Mouse (Mus musculus): ENCODE measurements at regions not wholly inside any gene's neighbourhood (a gene's known extent, or its start where the extent isn't known, plus 50 kb on each side); places are given as distances from the start of the nearest gene placed in this dataset.

DNA sequence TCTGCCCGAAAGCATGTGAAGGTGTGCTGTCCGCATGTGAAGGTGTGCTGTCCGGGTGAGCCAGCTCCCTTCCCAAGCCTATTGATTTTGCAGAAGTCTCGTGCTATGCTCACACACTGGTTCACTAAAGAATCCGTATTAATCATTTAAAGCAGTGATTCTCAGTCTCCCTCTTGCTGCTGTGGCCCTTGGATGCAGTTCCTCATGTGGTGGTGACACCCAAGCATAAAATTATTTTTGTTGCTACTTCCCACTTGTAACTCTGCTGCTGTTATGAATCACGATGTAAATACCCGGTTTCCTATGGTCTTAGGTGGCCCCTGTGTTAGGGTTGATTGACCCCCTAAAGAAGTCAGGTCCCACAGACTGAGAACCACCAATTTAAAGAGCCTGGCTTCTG lies 55.7 kb upstream of the Emb start:
- Histone ChIP-seq H3K36me3 (no peaks in the 10 kb centered on the region), H3K27me3 (no peaks in the 10 kb centered on the region), H3K27ac (no peak overlapping the region), H3K4me1 (no peaks in the 10 kb centered on the region), H3K4me3 (no peak overlapping the region), H3K9me3 (no peaks in the 10 kb centered on the region), H3K9ac (no peak overlapping the region), H3K4me2 (no peak overlapping the region)
- no peak for ATAC-seq (ENCODE audit: insufficient number of reproducible peaks, insufficient read depth, low FRiP score, low TSS enrichment, low read depth)
- WGBS: 91% methylated on average over 7 of the region's 7 CpGs

DNA sequence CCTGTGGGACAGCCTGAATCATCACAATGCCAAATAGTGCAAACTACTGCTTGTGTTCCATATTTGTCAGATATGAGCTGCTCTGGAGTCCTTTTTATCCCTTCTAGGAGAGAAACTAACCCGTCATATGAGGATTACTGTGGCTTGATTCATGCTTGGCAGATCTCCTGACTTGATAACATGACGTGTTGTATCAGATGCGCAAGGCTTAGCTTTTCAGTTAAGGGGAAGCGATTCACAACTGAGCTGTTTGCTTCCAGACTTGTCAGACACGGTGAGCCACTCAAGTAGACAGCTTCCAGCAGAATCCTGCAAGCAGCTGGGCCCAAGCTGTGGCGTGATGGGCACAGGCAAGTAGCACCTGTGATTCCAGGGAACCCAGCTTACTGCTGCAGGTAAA lies 64.5 kb upstream of the Emb start:
- H3K4me2 ChIP-seq: no peak overlapping the region
- H3K4me1 ChIP-seq: no peaks in the 10 kb centered on the region
- 51% methylated on average over 6 of the region's 6 CpGs for WGBS
- H3K4me3 ChIP-seq: no peak overlapping the region
- no peaks in the 10 kb centered on the region for H3K27me3 ChIP-seq
- no peaks in the 10 kb centered on the region for H3K9me3 ChIP-seq
- H3K27ac ChIP-seq: no peak overlapping the region
- no peak overlapping the region for H3K9ac ChIP-seq
- no peak for ATAC-seq (ENCODE audit: insufficient number of reproducible peaks, insufficient read depth, low FRiP score, low TSS enrichment, low read depth)
- H3K36me3 ChIP-seq: no peaks in the 10 kb centered on the region

DNA sequence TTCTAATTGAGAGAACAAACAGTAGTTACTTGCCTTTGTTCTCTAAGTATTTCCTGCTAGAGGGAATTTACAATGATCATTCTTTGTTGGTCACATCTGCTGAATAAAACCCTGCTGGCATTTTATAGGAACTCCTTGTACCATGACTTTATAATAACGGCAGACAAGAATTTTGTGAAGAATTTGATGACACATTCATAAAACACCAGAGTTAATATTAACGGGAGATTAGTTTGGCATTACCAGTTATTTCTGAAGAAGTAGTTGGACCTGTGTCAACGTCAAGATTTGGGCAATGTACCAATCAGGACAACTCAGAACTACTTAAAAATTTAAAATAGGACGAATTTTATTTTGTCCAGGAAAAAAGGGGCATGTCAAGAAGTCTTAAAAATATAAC lies 65.1 kb upstream of the Emb start:
- H3K9me3 ChIP-seq: no peaks in the 10 kb centered on the region
- no peaks in the 10 kb centered on the region for H3K4me1 ChIP-seq
- no peak for ATAC-seq (ENCODE audit: insufficient number of reproducible peaks, insufficient read depth, low FRiP score, low TSS enrichment, low read depth)
- no peak overlapping the region for H3K27ac ChIP-seq
- H3K9ac ChIP-seq: no peak overlapping the region
- no peaks in the 10 kb centered on the region for H3K27me3 ChIP-seq
- H3K4me2 ChIP-seq: no peak overlapping the region
- no peak overlapping the region for H3K4me3 ChIP-seq
- no peaks in the 10 kb centered on the region for H3K36me3 ChIP-seq
- 76% methylated on average over 4 of the region's 4 CpGs for WGBS

DNA sequence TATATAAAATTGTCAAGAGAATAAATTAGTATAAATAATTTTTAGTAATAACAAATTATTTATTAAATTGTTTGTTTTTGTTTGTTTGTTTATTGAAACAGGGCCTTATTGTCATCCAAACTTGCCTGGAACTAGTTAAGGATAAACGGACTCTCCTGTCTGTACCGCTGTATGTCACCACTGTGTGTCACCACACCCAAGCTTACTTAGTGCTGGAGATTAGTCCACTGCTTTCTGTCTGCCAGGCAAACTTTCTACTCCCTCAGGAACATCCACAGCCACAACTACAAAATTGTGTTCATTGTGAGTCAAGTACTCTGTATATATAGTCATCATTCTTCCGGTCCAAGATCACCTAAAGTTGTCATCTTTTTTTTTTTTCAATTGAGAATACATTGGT lies 74.0 kb upstream of the Emb start:
- no peaks in the 10 kb centered on the region for H3K9me3 ChIP-seq
- no peak for ATAC-seq (ENCODE audit: insufficient number of reproducible peaks, insufficient read depth, low FRiP score, low TSS enrichment, low read depth)
- H3K27me3 ChIP-seq: no peaks in the 10 kb centered on the region
- H3K4me2 ChIP-seq: no peak overlapping the region
- no peak overlapping the region for H3K27ac ChIP-seq
- H3K4me3 ChIP-seq: no peak overlapping the region
- no peaks in the 10 kb centered on the region for H3K4me1 ChIP-seq
- no peak overlapping the region for H3K9ac ChIP-seq
- H3K36me3 ChIP-seq: no peaks in the 10 kb centered on the region
- WGBS: 78% methylated on average over 3 of the region's 3 CpGs

DNA sequence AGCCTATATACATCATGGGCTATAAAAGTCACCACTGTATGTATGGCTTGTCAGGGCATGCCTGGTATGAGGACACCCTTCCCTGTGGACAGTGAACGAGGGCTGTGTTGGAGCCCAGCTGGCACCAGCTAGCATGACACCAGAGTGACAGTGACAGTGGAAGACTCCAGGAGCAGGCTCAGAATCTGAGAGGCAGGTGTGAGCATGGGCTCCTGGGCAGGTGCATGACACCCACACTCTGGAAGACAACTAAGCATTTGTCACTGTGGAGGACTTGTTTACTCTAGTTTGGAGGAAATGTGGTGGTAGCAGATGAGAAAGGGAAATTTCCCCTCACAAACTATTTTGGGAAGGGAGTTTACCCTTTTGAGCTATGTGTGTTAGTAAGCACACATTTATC lies 76.2 kb upstream of the Emb start:
- no peak overlapping the region for H3K4me2 ChIP-seq
- no peaks in the 10 kb centered on the region for H3K9me3 ChIP-seq
- no peak for ATAC-seq (ENCODE audit: insufficient number of reproducible peaks, insufficient read depth, low FRiP score, low TSS enrichment, low read depth)
- no peak overlapping the region for H3K9ac ChIP-seq
- H3K36me3 ChIP-seq: no peaks in the 10 kb centered on the region
- H3K27me3 ChIP-seq: no peaks in the 10 kb centered on the region
- no peak overlapping the region for H3K4me3 ChIP-seq
- WGBS: 54% methylated on average over 1 of the region's 1 CpGs
- no peak overlapping the region for H3K27ac ChIP-seq
- no peaks in the 10 kb centered on the region for H3K4me1 ChIP-seq

DNA sequence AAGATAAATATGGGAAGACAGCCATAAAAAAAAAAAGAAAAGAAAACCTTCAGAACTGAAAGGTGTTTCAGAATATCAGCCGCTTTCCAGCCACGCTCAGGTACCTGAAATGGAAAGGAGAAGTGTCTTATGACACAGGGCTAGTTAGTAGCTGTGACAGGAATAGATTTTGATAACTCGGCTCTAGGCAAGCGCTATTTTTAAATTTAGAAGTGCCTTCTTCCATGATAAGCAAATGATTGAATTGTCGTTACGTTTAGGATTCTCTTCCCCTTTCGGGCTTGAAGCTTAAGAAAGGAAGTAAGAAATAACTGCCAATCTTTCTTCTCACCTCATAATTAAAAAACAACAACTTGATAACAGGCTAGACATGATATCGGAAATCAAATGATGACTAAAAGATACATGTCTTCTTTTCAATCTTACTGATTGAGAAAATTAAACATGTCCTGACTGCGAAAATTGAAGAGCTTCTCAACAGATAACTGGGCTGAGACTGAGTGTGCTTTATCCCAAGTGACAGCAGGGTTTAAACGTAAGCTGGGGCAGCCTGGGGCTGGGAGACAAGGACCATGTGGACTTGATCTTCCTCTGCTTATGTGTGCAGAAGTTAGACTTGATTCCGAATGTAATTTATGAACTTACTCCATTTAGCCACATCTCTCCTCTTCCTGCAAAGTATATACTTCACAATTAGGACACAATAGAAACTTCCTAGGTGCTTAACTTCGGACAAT lies 80.4 kb upstream of the Emb start:
- Histone ChIP-seq H3K4me2 (no peak overlapping the region), H3K27ac (no peak overlapping the region), H3K4me3 (no peak overlapping the region), H3K4me1 (no peaks in the 10 kb centered on the region), H3K9me3 (no peaks in the 10 kb centered on the region), H3K27me3 (no peaks in the 10 kb centered on the region), H3K36me3 (no peaks in the 10 kb centered on the region), H3K9ac (no peak overlapping the region)
- no peak for ATAC-seq (ENCODE audit: insufficient number of reproducible peaks, insufficient read depth, low FRiP score, low TSS enrichment, low read depth)
- WGBS: 78% methylated on average over 12 of the region's 12 CpGs

DNA sequence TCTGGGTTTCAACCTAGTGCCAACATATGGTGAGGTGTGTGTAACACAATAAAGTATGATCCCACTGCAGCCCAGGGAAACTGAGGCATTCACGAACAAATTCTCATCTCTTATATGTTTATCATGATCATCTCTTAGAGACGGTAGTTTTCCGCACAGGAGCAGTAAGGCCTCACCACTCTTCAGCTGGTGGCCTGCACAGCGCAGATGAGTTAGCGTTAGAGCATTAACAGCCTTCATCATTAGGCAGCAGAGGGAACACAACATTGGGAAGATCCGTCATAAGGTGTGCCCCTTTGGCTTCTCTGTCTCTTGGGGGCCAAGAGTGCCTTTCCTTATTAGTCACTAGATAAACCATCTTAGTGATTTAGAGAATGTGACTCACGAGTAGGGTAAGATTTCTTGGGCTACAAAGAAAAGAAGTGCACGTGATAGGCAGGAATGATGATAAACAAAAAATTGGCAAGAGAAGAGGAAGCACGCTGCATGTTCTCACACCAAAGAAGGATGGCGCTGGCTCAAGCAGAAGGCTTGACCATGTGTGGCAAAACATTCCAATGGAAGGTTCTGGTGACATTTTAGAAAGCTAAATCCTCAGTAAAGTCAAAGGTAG lies 81.1 kb upstream of the Emb start:
- H3K36me3 ChIP-seq: no peaks in the 10 kb centered on the region
- no peaks in the 10 kb centered on the region for H3K9me3 ChIP-seq
- no peaks in the 10 kb centered on the region for H3K27me3 ChIP-seq
- no peak for ATAC-seq (ENCODE audit: insufficient number of reproducible peaks, insufficient read depth, low FRiP score, low TSS enrichment, low read depth)
- no peak overlapping the region for H3K4me3 ChIP-seq
- WGBS: 87% methylated on average over 10 of the region's 10 CpGs
- H3K27ac ChIP-seq: no peak overlapping the region
- no peak overlapping the region for H3K4me2 ChIP-seq
- H3K9ac ChIP-seq: no peak overlapping the region
- no peaks in the 10 kb centered on the region for H3K4me1 ChIP-seq

DNA sequence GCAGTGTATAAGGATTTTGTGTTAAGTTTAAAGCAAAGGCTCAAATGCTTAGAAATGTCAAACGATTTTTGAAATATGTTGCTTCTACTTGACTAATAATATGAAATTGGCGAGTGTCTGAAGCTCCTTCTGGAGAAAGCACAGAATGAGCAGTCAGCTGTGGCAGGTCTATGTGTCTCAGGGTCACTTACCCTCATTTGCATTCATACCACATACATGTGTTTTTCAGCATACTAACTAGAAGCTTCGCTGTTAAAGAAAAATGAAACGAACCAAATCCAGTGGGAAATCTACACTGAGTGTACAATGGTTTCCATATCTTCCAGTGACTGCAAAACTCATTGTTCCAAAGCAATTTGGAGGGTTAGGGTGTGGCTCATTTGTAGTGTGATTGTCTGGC lies 88.7 kb upstream of the Emb start:
- Histone ChIP-seq H3K4me3 (no peak overlapping the region), H3K36me3 (no peaks in the 10 kb centered on the region), H3K27me3 (no peaks in the 10 kb centered on the region), H3K9me3 (no peaks in the 10 kb centered on the region), H3K9ac (no peak overlapping the region), H3K4me1 (no peaks in the 10 kb centered on the region), H3K4me2 (no peak overlapping the region), H3K27ac (no peak overlapping the region)
- WGBS: 63% methylated on average over 4 of the region's 4 CpGs
- ATAC-seq (ENCODE audit: insufficient number of reproducible peaks, insufficient read depth, low FRiP score, low TSS enrichment, low read depth): no peak

DNA sequence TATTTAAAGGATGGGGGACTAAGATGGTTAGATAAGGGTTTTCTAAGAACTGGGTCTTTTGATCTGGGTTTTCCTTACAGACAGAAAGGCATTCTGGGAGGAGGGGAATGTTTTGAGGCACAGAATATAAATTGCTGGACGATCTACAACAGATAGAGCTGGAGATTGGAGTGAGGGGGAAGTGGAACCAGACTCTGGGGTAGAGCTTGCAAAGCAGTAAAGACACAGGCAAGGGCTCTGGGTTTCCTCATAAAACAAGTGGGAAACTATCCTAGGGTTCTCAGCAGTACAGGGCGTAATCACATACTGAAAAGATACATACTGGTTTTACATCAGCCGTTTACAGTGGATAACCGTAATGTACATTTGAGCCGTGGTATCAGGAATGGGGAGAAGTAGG lies 89.5 kb upstream of the Parp8 start:
- Histone ChIP-seq H3K4me2 (no peak overlapping the region), H3K9ac (no peak overlapping the region), H3K27ac (no peak overlapping the region), H3K27me3 (no peaks in the 10 kb centered on the region), H3K36me3 (no peaks in the 10 kb centered on the region), H3K4me1 (no peaks in the 10 kb centered on the region), H3K4me3 (no peak overlapping the region), H3K9me3 (no peaks in the 10 kb centered on the region)
- WGBS: 54% methylated on average over 5 of the region's 5 CpGs
- ATAC-seq (ENCODE audit: insufficient number of reproducible peaks, insufficient read depth, low FRiP score, low TSS enrichment, low read depth): 0 out of 2 replicates have a peak, but pooled peaks have one; percentile 20

DNA sequence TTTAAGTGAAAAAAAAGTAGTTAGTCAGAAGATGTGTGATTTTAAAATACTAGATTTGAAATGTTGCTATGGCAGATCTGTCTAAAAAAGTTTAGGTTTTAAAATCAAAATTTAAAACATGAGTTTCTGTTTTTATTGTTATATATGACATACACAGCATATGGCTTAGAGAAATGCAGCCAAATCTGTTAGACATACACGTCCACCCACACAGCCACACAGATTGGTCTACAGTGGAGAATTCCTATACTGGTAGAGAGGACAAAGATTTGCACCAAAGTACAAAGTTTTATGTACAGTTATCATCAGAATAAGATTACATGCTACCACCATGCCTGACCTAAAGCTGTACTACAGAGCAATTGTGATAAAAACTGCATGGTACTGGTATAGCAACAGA lies 87.1 kb upstream of the Parp8 start:
- H3K4me2 ChIP-seq: no peak overlapping the region
- no peaks in the 10 kb centered on the region for H3K36me3 ChIP-seq
- H3K27ac ChIP-seq: no peak overlapping the region
- 73% methylated on average over 1 of the region's 1 CpGs for WGBS
- H3K9me3 ChIP-seq: no peaks in the 10 kb centered on the region
- no peaks in the 10 kb centered on the region; the same call in 1 of the 2 replicates for H3K4me1 ChIP-seq
- no peak for ATAC-seq (ENCODE audit: insufficient number of reproducible peaks, insufficient read depth, low FRiP score, low TSS enrichment, low read depth)
- no peak overlapping the region for H3K9ac ChIP-seq
- H3K27me3 ChIP-seq: no peaks in the 10 kb centered on the region
- H3K4me3 ChIP-seq: no peak overlapping the region

DNA sequence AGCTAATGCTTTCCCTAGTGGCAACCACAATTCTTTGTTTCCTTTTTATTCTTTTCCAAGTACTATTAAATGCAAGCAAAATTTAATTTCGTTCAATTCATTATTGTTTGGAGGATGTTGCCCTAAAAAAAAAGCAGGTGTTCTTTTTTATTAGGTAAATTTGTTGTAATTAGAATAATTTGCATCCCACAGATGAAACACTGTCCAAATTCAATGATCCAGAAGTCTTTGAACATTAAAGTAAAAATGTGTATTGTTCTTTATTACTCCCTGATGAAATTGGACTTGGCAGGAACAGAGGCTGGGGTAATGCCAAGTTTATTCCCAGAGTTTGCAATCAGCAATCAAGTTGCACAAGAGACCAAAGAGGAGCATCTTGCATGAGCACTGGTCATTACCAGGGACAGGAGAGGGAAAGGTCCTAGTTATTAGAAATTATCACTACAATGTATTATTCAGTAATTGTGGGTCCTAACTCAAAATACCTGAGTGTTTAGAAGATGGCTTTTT lies 79.9 kb upstream of the Parp8 start:
- no peak for ATAC-seq (ENCODE audit: insufficient number of reproducible peaks, insufficient read depth, low FRiP score, low TSS enrichment, low read depth)
- 69% methylated on average over 1 of the region's 1 CpGs for WGBS

DNA sequence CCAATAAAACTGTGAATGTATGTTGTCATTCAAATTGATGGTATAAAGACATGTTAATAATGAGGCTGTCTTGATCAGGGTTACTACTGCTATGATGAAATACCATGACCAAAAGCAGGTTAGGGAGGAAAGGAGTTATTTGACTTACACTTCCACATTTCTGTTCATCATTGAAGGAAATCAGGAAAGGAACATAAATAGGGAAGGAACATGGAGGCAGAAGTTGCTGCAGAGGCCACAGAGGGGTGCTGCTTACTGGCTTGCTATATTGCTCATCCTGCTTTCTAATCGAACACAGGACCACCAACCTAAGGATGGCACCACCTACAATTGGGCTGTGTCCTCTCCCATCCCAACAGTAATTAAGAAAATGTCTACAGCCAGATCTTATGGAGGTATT lies 69.4 kb upstream of the Parp8 start:
- H3K27me3 ChIP-seq: no peaks in the 10 kb centered on the region
- no peak overlapping the region for H3K27ac ChIP-seq
- H3K36me3 ChIP-seq: no peaks in the 10 kb centered on the region
- H3K9ac ChIP-seq: no peak overlapping the region
- H3K4me2 ChIP-seq: no peak overlapping the region
- H3K4me3 ChIP-seq: no peak overlapping the region
- H3K9me3 ChIP-seq: no peaks in the 10 kb centered on the region
- no peak for ATAC-seq (ENCODE audit: insufficient number of reproducible peaks, insufficient read depth, low FRiP score, low TSS enrichment, low read depth)
- 84% methylated on average over 1 of the region's 1 CpGs for WGBS
- no peaks in the 10 kb centered on the region for H3K4me1 ChIP-seq

More for the DNA sequence above, 79.9 kb upstream of the Parp8 start:
- Histone ChIP-seq H3K9me3 (no peaks in the 10 kb centered on the region), H3K4me3 (no peak overlapping the region), H3K4me1 (no peaks in the 10 kb centered on the region; the same call in 1 of the 2 replicates), H3K27me3 (no peaks in the 10 kb centered on the region), H3K4me2 (no peak overlapping the region), H3K9ac (no peak overlapping the region), H3K27ac (no peak overlapping the region), H3K36me3 (no peaks in the 10 kb centered on the region)

Data from embryonic facial prominence, embryonic 13.5 days (tissue).